Mouse (Mus musculus): ENCODE data around the gene Slc4a2.
A peak's percentile ranks its signal among the peaks of the same experiment; 100 is the strongest.

Gene Slc4a2

GRCm38 (mm10) chr5:24423129-24424003, at the start of gene Slc4a2, which contains the start of gene Cdk5:
TSS of gene Slc4a2 (plus strand) at chr5:24423837.
TSS of gene Cdk5 (minus strand) at chr5:24423530.
- DNase-seq (ENCODE audit: low spot score), result peak; percentile 98

GRCm38 (mm10) chr5:24374216-24374615, 49.4 kb upstream of the Slc4a2 start:
- DNase-seq (ENCODE audit: low spot score), result no peak

- no peak for DNase-seq (ENCODE audit: low spot score)
Observed at GRCm38 (mm10) chr5:24374666-24375328, 48.8 kb upstream of the Slc4a2 start.

GRCm38 (mm10) chr5:24378700-24379099, 44.9 kb upstream of the Slc4a2 start:
- no peak for DNase-seq (ENCODE audit: low spot score)

- DNase-seq (ENCODE audit: low spot score), result no peak
Observed at GRCm38 (mm10) chr5:24379501-24379900, 44.1 kb upstream of the Slc4a2 start.

GRCm38 (mm10) chr5:24380499-24380898, 43.1 kb upstream of the Slc4a2 start:
- no peak for DNase-seq (ENCODE audit: low spot score)

GRCm38 (mm10) chr5:24381486-24381885, 42.2 kb upstream of the Slc4a2 start:
- no peak for DNase-seq (ENCODE audit: low spot score)

- no peak for DNase-seq (ENCODE audit: low spot score)
Observed at GRCm38 (mm10) chr5:24381988-24382387, 41.6 kb upstream of the Slc4a2 start.

GRCm38 (mm10) chr5:24383026-24383859, 40.4 kb upstream of the Slc4a2 start:
- peak; percentile 96 for DNase-seq (ENCODE audit: low spot score)

- DNase-seq (ENCODE audit: low spot score), result no peak
Observed at GRCm38 (mm10) chr5:24384407-24384806, 39.2 kb upstream of the Slc4a2 start.

- no peak for DNase-seq (ENCODE audit: low spot score)
Observed at GRCm38 (mm10) chr5:24385374-24385773, 38.3 kb upstream of the Slc4a2 start.

- DNase-seq (ENCODE audit: low spot score), result no peak
Observed at GRCm38 (mm10) chr5:24385887-24386550, 37.6 kb upstream of the Slc4a2 start.

- peak; percentile 73 for DNase-seq (ENCODE audit: low spot score)
Observed at GRCm38 (mm10) chr5:24387264-24388241, 36.1 kb upstream of the Slc4a2 start.

- DNase-seq (ENCODE audit: low spot score), result no peak
Observed at GRCm38 (mm10) chr5:24388246-24388915, 35.3 kb upstream of the Slc4a2 start.

- no peak for DNase-seq (ENCODE audit: low spot score)
Observed at GRCm38 (mm10) chr5:24389011-24389657, 34.5 kb upstream of the Slc4a2 start.

GRCm38 (mm10) chr5:24389658-24390020, 34.0 kb upstream of the Slc4a2 start:
- no peak for DNase-seq (ENCODE audit: low spot score)

GRCm38 (mm10) chr5:24391864-24392263, 31.8 kb upstream of the Slc4a2 start, which contains the start of gene Atg9b:
TSS of gene Atg9b (minus strand) at chr5:24392143.
- no peak for DNase-seq (ENCODE audit: low spot score)

GRCm38 (mm10) chr5:24392724-24393123, 30.9 kb upstream of the Slc4a2 start:
- no peak for DNase-seq (ENCODE audit: low spot score)

GRCm38 (mm10) chr5:24393392-24393997, 30.1 kb upstream of the Slc4a2 start, which contains the start of gene Abcb8:
TSS of gene Abcb8 (plus strand) at chr5:24393663.
- DNase-seq (ENCODE audit: low spot score), result peak; percentile 92

All from testis, postnatal 10 days (tissue).